Mouse (Mus musculus): ENCODE results near the gene Ccr6.

DNA sequence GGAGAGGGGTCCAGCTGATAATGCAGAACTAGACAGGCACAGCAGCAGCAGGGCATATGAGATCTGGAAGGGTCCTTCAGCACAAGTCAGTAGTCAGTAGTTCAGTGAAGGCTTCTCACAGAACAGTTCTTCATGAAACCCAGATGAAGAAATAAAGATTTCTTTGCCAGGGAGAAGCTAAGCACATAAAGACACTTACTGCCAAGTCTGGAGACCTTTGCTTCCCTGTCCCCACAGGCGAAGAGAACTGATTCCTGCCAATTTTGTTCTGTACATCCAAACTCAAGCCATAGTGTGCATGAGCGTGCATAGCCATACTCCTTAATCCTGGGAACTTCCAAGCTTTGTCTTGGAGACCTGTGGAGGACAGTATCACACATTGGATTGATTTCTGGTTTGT, 62.4 kb downstream of the Ccr6 start:
- no peak for TF ChIP-seq CTCF (IDR thresholded peaks at IDR 0.05; ENCODE audit: low read depth)
- TF ChIP-seq EP300 (IDR thresholded peaks at IDR 0.05; ENCODE audit: low read depth): no peak
